ENCODE assay signal across 20 mouse cellular contexts in the genomic region with DNA sequence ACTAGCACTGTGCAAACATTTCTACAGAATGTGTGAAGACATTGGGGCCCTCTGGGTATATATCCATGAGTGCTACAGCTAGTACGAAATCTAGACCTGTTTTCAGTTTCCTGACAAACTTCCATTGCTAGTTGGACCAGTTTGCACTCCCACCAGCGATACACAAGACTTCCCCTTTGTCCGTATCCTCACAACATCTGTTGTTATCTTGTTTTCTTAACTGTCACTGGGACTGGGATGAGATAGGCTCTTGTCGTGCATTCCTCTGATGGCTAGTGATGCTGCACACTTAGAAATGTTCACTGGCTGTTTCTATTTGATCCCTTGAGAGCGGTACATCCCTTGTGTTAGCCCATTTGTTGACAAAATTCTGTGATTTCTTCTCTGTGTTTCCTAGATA.
"Had no signal": no experiment of that assay in that cellular context is flagged by ENCODE, and none has a peak within 500 bp of the region (broad histone marks: within the 10 kb centered on the region; RNA-seq: fewer than 3 reads in every experiment).

No protein-coding gene starts in this region.

- H3K4me3 ChIP-seq: left cerebral cortex, adult 2 months; liver, embryonic 13.5 days; midbrain, embryonic 10.5 days; neural tube, embryonic 12.5 days; neural tube, embryonic 15.5 days had no signal

- H3K36me3 ChIP-seq: liver, embryonic 13.5 days; midbrain, embryonic 10.5 days; neural tube, embryonic 12.5 days; neural tube, embryonic 15.5 days had no signal

- H3K9me3 ChIP-seq: neural tube, embryonic 12.5 days; neural tube, embryonic 15.5 days had no signal

- H3K4me2 ChIP-seq: liver, embryonic 13.5 days; neural tube, embryonic 12.5 days; neural tube, embryonic 15.5 days had no signal

- H3K9ac ChIP-seq: liver, embryonic 13.5 days; neural tube, embryonic 12.5 days; neural tube, embryonic 15.5 days had no signal

- ATAC-seq: intestine, postnatal 0 days had no signal

- DNase-seq: kidney, adult 2 months; kidney, postnatal 25 days; layer of hippocampus, postnatal 36 days; liver, embryonic 13.5 days; lung, adult 18-20 months; lung, postnatal 4 days; midbrain, embryonic 14.5 days; right cerebral cortex, adult 18-20 months; right cerebral cortex, postnatal 14 days; right cerebral cortex, postnatal 4 days; thymus, adult 2 months; thymus, postnatal 14 days; thymus, postnatal 4 days had no signal

- H3K4me1 ChIP-seq: neural tube, embryonic 12.5 days; neural tube, embryonic 15.5 days had no signal

- H3K27ac ChIP-seq: kidney, postnatal 0 days; left cerebral cortex, adult 2 months; liver, embryonic 13.5 days; midbrain, embryonic 10.5 days; neural tube, embryonic 12.5 days; neural tube, embryonic 15.5 days; stomach, postnatal 0 days had no signal

- H3K27me3 ChIP-seq: liver, embryonic 13.5 days; neural tube, embryonic 12.5 days; neural tube, embryonic 15.5 days had no signal
